Mouse (Mus musculus) kidney, postnatal 0 days (tissue): ENCODE measurements around the gene Zmynd12. TPM values are rescaled to one million over a fixed set of nuclear protein-coding genes. Genes with fewer than 3 reads are reported as not detected.
A peak's percentile ranks its signal among the peaks of the same experiment; 100 is the strongest.

Source experiments
- ATAC-seq: fragments of 200-750 bp; cut with Nextera tagmentation; replicated peaks from 2 replicates; pipeline ENCODE4 v1.8.0; 2017; ENCODE audit warnings: low read depth, moderate number of reproducible peaks, moderate TSS enrichment, moderate library complexity; ENCODE audit not compliant: low FRiP score
- DNase-seq: peaks from one replicate; pipeline ENCODE4 v3.0.0-alpha.2; 2016; ENCODE audit warnings: low spot score
- H3K27ac ChIP-seq: fragments of 300-500 bp; sonication (generic); 2 replicates; pipeline ENCODE4 v1.5.1; 2014; ENCODE audit warnings: mild to moderate bottlenecking
- H3K27me3 ChIP-seq: fragments of 300-500 bp; sonication (generic); 2 replicates; pipeline ENCODE4 v1.6.1; 2014; ENCODE audit warnings: low read length, mixed read lengths; ENCODE audit not compliant: insufficient read depth
- H3K36me3 ChIP-seq: fragments of 300-500 bp; sonication (generic); 2 replicates; pipeline ENCODE4 v1.6.1; 2014; ENCODE audit warnings: low read length, mixed read lengths; ENCODE audit not compliant: insufficient read depth
- H3K4me1 ChIP-seq: fragments of 300-500 bp; sonication (generic); replicated peaks from 2 replicates; pipeline ENCODE4 v1.6.1; 2014; ENCODE audit warnings: antibody characterized with exemption, low read length, mixed read lengths; ENCODE audit not compliant: insufficient read depth
- H3K4me2 ChIP-seq: fragments of 300-500 bp; sonication (generic); 2 replicates; pipeline ENCODE4 v1.6.1; 2014; ENCODE audit warnings: mild to moderate bottlenecking, low read length, moderate library complexity, mixed read lengths
- H3K4me3 ChIP-seq: fragments of 300-500 bp; sonication (generic); replicated peaks from 2 replicates; pipeline ENCODE4 v1.5.1; 2014; ENCODE audit warnings: low read depth, low read length
- H3K9ac ChIP-seq: fragments of 300-500 bp; sonication (generic); 2 replicates; pipeline ENCODE4 v1.6.1; 2014; ENCODE audit warnings: low read depth, low read length
- H3K9me3 ChIP-seq: fragments of 300-500 bp; sonication (generic); replicated peaks from 2 replicates; pipeline ENCODE4 v1.6.1; 2016; ENCODE audit warnings: low read length, inconsistent platforms, mixed read lengths
- CTCF ChIP-seq: IDR thresholded peaks from 2 replicates; pipeline ENCODE4 v1.5.1; 2016; ENCODE audit warnings: antibody characterized with exemption, low read depth, mild to moderate bottlenecking, moderate library complexity
- WGBS: fragments of 180-500 bp; shearing (Covaris S2); extraction: QIAGEN DNeasy Blood & Tissue Kit; methylation state at CpG from one replicate; pipeline ENCODE4 v1.1.7; 2014; 5-methylcytosine and 5-hydroxymethylcytosine counted together
- polyA plus RNA-seq: library from polyadenylated mRNA; unstranded; fragments of >200 nt; fragmentation: Nextera tagmentation; extraction: Ambion mirVana; gene quantifications from 2 replicates; pipeline ENCODE4 v1.2.1, GENCODE M21; 2015

Gene Zmynd12
- 1.6 and 1.7 TPM in 2 replicates for polyA plus RNA-seq

- whole genome bisulfite sequencing, result under 1% methylated on average over 52 of the region's 52 CpGs
- Histone ChIP-seq H3K27ac (peak within 1 kb of the TSS; percentile 89), H3K27me3 (no peaks in the 10 kb centered on the region), H3K4me3 (peak within 1 kb of the TSS; percentile 61), H3K36me3 (peaks cover 12% of the 10 kb centered on the region; the same call in 1 of the 2 replicates), H3K4me1 (peaks cover 9% of the 10 kb centered on the region; the same call in 1 of the 2 replicates), H3K4me2 (peak within 1 kb of the TSS; percentile 80), H3K9ac (peak within 1 kb of the TSS; percentile 81), H3K9me3 (no peaks in the 10 kb centered on the region)
- ATAC-seq, result peak; percentile 93
- peak; percentile 97 for DNase-seq
- TF ChIP-seq CTCF, result peak; percentile 52
These were observed at the start of gene Zmynd12, which contains the start of gene Ppcs for GRCm38 (mm10) chr4:119422294-119422964. Zmynd12 (plus strand) TSS chr4:119422814. Ppcs (minus strand) TSS chr4:119422420.

- no peak for ATAC-seq
- WGBS, result 58% methylated on average over 7 of the region's 7 CpGs
These were observed 41.0 kb upstream of the Zmynd12 start for GRCm38 (mm10) chr4:119381471-119382190.

DNA sequence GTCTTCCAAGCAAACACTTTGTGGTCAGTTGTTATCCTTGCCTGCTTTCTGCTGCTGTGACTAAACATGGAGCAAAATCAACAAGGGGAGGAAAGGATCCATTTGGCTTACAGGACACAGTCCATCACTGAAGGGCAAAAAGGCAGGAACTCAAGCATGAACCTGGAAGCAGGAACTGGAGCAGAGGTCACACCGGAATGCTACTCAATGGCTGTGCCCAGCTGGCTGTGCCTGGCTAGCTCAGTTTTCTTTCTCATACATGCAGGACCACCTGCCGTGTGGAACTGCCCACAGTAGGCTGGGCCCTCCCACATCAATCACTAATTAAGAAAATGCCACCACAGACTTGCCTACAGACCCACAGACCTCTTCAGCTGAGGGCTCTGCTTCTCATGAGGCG is 33.4 kb upstream of the Zmynd12 start:
- Histone ChIP-seq H3K4me1 (no peaks in the 10 kb centered on the region), H3K9ac (no peak overlapping the region), H3K4me3 (no peak overlapping the region), H3K27ac (no peak overlapping the region), H3K9me3 (no peaks in the 10 kb centered on the region), H3K36me3 (no peaks in the 10 kb centered on the region), H3K27me3 (no peaks in the 10 kb centered on the region), H3K4me2 (no peak overlapping the region)
- 36% methylated on average over 3 of the region's 3 CpGs for WGBS
- TF ChIP-seq CTCF, result no peak
- DNase-seq (peak; percentile 65), ATAC-seq (peak; percentile 93)

More at GRCm38 (mm10) chr4:119381471-119382190, 41.0 kb upstream of the Zmynd12 start:
- no peak overlapping the region for H3K4me2 ChIP-seq
- H3K4me3 ChIP-seq, result no peak overlapping the region
- no peaks in the 10 kb centered on the region for H3K9me3 ChIP-seq
- DNase-seq, result peak; percentile 18
- no peaks in the 10 kb centered on the region for H3K4me1 ChIP-seq
- TF ChIP-seq CTCF, result peak; percentile 16; the same call in 1 of the 2 replicates
- H3K36me3 ChIP-seq, result no peaks in the 10 kb centered on the region
- no peak overlapping the region for H3K9ac ChIP-seq
- H3K27ac ChIP-seq, result no peak overlapping the region
- no peaks in the 10 kb centered on the region for H3K27me3 ChIP-seq

DNA sequence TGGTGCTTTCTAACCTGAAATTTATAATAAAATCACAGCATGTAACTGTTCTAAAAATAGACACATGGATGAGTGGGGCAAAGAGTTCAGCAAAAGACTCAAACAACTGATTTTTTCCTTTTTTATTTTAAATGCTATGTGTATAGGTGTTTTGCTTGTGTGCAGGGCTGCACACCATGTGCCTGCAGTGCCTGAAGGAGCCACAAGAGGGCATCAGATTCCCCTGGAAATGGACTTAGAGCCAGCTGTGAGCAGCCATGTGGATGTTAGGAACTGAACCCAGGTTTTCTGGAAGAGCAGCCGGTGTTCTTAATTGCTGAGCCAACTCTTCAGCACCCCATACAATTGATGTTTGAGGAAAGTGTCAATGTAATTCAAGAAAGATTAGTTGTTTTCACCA is 32.2 kb upstream of the Zmynd12 start:
- 95% methylated on average over 1 of the region's 1 CpGs for WGBS
- TF ChIP-seq CTCF, result peak; percentile 65
- Histone ChIP-seq H3K27me3 (no peaks in the 10 kb centered on the region), H3K4me2 (no peak overlapping the region), H3K9me3 (no peaks in the 10 kb centered on the region), H3K4me1 (no peaks in the 10 kb centered on the region), H3K4me3 (no peak overlapping the region), H3K9ac (no peak overlapping the region), H3K27ac (no peak overlapping the region), H3K36me3 (no peaks in the 10 kb centered on the region)
- ATAC-seq, result no peak
- no peak for DNase-seq

GRCm38 (mm10) chr4:119398751-119399150 is 23.9 kb upstream of the Zmynd12 start:
- no peaks in the 10 kb centered on the region for H3K27me3 ChIP-seq
- no peak for TF ChIP-seq CTCF
- no peak overlapping the region for H3K27ac ChIP-seq
- no peaks in the 10 kb centered on the region for H3K9me3 ChIP-seq
- no peak overlapping the region for H3K4me3 ChIP-seq
- DNase-seq, result no peak
- no peaks in the 10 kb centered on the region for H3K36me3 ChIP-seq
- no peak overlapping the region for H3K9ac ChIP-seq
- no peak for ATAC-seq
- WGBS, result 84% methylated on average over 7 of the region's 7 CpGs
- H3K4me1 ChIP-seq, result no peaks in the 10 kb centered on the region
- no peak overlapping the region for H3K4me2 ChIP-seq

- Histone ChIP-seq H3K4me1 (no peaks in the 10 kb centered on the region), H3K4me3 (no peak overlapping the region), H3K27ac (no peak overlapping the region), H3K9me3 (no peaks in the 10 kb centered on the region), H3K27me3 (no peaks in the 10 kb centered on the region), H3K4me2 (no peak overlapping the region), H3K9ac (no peak overlapping the region), H3K36me3 (no peaks in the 10 kb centered on the region)
- no peak for ATAC-seq
- no peak for TF ChIP-seq CTCF
- 65% methylated on average over 7 of the region's 7 CpGs for WGBS
- no peak for DNase-seq
These were observed 21.7 kb upstream of the Zmynd12 start for GRCm38 (mm10) chr4:119400896-119401295.
